Mouse (Mus musculus): ENCODE results near the gene Zdbf2. TPM values are rescaled to one million over a fixed set of nuclear protein-coding genes. Genes with fewer than 3 reads are reported as not detected.

Zdbf2 gene
- not detected in 4 replicates for total RNA-seq (2023; ENCODE audit: inconsistent age)

DNA sequence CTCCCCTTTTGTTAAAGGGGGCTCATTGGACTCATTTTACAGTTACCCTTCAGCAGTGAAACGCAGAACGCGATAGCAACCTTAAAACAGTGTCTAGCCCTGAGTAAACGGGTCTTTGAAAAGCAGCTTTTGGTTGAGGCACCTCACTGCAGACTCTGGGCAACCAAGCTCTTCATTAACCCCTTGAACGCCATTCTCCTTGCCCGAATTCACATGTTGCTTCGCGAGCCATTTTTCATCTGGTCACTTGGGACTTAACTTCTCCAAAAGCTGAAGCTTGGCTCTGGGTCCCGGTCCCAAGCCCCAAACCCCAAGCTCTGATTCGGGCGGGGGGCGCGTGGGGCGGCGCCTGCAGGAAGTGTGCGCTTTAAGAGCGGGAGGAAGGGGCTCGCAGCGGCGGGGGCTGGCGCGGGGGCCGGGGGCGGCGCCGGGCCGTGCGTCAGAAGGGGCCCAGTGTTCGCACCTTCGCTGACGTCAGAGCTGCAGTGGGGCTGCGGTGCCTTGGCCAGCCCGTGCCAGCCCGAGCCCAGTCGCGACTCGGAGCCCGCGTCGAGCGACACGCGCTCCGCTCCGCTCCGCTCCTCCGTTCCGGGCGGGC lies at the start of gene Zdbf2:
TSS of gene Zdbf2 (plus strand) at position 525 of the 598 bp plus-strand sequence.

Other genes starting within 250 kb of the Zdbf2 start
- gene Ino80d, start 158.6 kb upstream of the Zdbf2 start, total RNA-seq (2023; ENCODE audit: inconsistent age), result 74.5 to 88.0 TPM (median 82.5 TPM) in 4 replicates
- gene Eef1b2, start 96.4 kb upstream of the Zdbf2 start, total RNA-seq (2023; ENCODE audit: inconsistent age), result 1,005 to 1,163 TPM (median 1,024 TPM) in 4 replicates
- 72.6 to 83.7 TPM (median 76.1 TPM) in 4 replicates for gene Ndufs1, start 96.4 kb upstream of the Zdbf2 start, total RNA-seq (2023; ENCODE audit: inconsistent age)
- gene Gpr1, start 58.7 kb upstream of the Zdbf2 start, total RNA-seq (2023; ENCODE audit: inconsistent age), result not detected in 4 replicates
- gene Adam23, start 172.6 kb downstream of the Zdbf2 start, total RNA-seq (2023; ENCODE audit: inconsistent age), result 0.21 to 1.4 TPM (median 0.92 TPM) in 4 replicates